Mouse (Mus musculus): ENCODE results near the gene Ak2. TPM values are rescaled to one million over a fixed set of nuclear protein-coding genes. Genes with fewer than 3 reads are reported as not detected.

Gene Ak2
- total and polyA plus RNA-seq, 2 experiments: 156 to 232 TPM

DNA sequence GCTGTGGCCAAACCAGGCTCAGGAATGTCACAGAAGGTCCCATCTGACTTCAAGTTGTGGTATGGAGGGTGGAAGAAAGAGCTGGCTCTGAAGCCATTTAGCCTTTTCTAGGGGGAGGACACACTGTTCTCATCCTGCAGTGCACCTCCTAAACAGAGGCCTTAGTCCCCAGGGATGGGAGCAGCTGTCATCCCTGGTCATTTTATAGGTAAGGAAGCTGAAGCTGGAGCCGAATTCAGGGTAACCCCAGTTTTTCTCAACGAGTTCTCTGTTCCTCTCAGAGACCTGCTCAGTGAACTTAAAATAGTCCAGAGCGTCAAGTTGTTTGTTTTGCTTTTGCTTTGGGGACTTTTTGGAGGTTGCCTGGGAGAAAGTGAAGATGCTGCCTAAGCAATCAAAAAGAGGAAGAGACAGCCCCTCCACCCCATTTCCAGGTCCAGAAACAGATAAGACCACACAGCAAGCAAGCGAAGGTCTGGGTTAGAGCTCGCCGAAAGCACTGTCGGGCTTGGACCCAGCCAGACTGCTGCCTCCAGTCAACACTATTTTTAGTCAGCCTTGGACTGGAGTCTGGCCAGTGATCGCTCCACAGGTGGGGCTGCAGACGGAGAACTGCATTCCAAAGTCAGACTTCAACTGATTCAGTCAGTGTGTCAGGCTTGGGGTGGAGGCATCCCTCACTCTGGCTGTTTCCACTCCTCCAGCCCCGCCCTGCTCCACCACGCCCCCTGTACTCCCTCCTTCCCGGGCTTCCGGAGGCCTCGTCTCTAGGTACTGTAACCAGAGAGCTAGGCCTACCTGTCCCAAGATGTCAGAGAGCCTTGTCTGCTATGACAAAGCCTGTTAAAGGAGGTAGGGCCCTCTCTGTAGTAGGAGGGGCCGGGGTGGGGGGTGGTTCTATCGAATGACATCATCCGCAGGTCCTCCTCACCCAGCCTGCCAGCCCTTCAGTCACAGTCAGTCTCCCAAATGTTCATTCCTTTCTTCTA, 41.5 kb downstream of the Ak2 start:
- Histone ChIP-seq H3K9ac (ENCODE audit: low read depth, low read length) (0 out of 2 replicates have a peak overlapping the region, but pooled peaks have one; percentile 0), H3K27me3 (ENCODE audit: control insufficient read depth, insufficient read depth, low read length) (no peaks in the 10 kb centered on the region), H3K27ac (replicated peaks; ENCODE audit: insufficient read depth, low read depth, low read length) (peak overlapping the region; percentile 69), H3K4me1 (ENCODE audit: control insufficient read depth, insufficient read depth, low read length) (peaks cover 4% of the 10 kb centered on the region; the same call in 1 of the 2 replicates), H3K79me2 (ENCODE audit: control insufficient read depth, insufficient read depth, low read length) (no peaks in the 10 kb centered on the region), H3K4me3 (ENCODE audit: insufficient read depth, low read depth, low read length) (no peak overlapping the region), H3K36me3 (ENCODE audit: control insufficient read depth, insufficient read depth, low read length) (no peaks in the 10 kb centered on the region)
- TF ChIP-seq CTCF (IDR thresholded peaks at IDR 0.05; ENCODE audit: low read depth, low read length): no peak
- TF ChIP-seq POLR2A (IDR thresholded peaks at IDR 0.05; ENCODE audit: extremely low read depth, insufficient read depth, low read length): no peak
- WGBS: 33% methylated on average over 17 of the region's 17 CpGs
- peak; percentile 43 for DNase-seq (ENCODE audit: extremely low read depth, low read depth, low spot score)

DNA sequence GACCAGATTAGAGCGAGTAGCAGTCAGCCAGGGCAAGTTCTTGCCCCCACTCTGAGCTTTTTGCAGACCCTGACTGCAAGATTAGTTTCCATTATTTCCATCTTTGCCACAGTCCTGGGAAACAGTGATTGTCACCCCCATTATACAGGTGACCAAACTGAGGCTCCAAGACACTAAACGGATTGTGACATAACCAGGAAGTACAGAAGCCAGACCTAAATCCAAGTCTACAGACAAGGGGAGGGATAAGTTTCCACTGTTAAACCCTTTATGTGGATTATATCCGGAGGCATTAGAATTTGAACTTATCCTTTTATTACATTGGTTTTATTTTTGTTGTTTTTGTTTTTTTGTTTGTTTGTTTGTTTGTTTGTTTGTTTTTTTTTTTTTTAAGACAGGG, 42.5 kb downstream of the Ak2 start:
- WGBS: 96% methylated on average over 3 of the region's 3 CpGs
- H3K4me3 ChIP-seq (ENCODE audit: insufficient read depth, low read depth, low read length): no peak overlapping the region
- no peak overlapping the region for H3K9ac ChIP-seq (ENCODE audit: low read depth, low read length)
- no peaks in the 10 kb centered on the region for H3K36me3 ChIP-seq (ENCODE audit: control insufficient read depth, insufficient read depth, low read length)
- TF ChIP-seq POLR2A (IDR thresholded peaks at IDR 0.05; ENCODE audit: extremely low read depth, insufficient read depth, low read length) (no peak), CTCF (IDR thresholded peaks at IDR 0.05; ENCODE audit: low read depth, low read length) (no peak)
- H3K79me2 ChIP-seq (ENCODE audit: control insufficient read depth, insufficient read depth, low read length): no peaks in the 10 kb centered on the region
- H3K27me3 ChIP-seq (ENCODE audit: control insufficient read depth, insufficient read depth, low read length): no peaks in the 10 kb centered on the region
- H3K4me1 ChIP-seq (ENCODE audit: control insufficient read depth, insufficient read depth, low read length): peaks cover 4% of the 10 kb centered on the region; the same call in 1 of the 2 replicates
- no peak overlapping the region for H3K27ac ChIP-seq (replicated peaks; ENCODE audit: insufficient read depth, low read depth, low read length)
- no peak for DNase-seq (ENCODE audit: extremely low read depth, low read depth, low spot score)

DNA sequence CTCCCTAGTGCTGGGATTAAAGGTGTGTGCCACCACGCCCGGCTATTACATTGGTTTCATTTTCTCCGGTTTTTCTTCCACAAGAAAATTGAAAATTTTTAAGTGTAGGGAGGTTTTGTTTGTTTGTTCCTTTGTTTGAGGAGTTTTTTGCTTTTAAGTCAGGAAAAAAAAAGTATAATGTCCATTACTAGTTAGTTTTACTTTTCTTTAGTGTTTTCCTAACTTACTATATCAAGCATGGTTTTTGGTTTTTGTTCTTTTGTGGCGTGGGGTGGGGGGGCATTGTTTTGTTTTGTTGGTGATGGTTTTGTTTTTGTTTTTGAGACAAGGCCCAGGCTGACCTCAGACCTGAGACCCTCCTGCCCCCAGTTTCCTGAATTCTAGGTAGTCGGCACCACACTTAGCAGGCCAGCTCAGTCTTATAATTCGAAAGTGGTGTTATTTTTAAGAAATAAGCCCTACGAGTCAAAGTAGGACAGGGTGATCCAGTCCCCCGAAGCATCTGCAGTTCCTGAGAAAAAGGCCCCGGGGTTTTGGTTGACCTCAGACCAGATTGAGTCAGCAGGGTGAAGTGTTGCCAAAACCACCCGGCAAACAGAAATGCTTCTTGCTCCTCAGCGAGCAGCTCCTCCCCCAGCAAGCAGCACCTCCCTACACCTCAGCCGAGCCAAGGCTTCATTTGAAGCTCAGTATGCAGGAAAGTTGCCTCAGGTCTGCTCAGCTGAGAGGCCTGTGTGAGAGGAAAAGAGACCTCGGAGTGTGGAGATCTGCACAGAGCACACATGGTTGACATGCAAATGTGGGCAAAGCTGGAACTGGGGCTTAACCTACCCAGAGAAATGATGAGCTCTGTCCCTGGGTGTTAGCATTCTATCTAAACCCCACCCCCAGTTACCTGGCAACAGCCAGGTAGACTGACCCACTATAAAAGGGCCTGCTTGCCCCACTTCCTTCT, 43.2 kb downstream of the Ak2 start:
- Histone ChIP-seq H3K4me1 (ENCODE audit: control insufficient read depth, insufficient read depth, low read length) (peaks cover 4% of the 10 kb centered on the region; the same call in 1 of the 2 replicates), H3K27ac (replicated peaks; ENCODE audit: insufficient read depth, low read depth, low read length) (peak overlapping the region; percentile 43), H3K27me3 (ENCODE audit: control insufficient read depth, insufficient read depth, low read length) (no peaks in the 10 kb centered on the region), H3K36me3 (ENCODE audit: control insufficient read depth, insufficient read depth, low read length) (no peaks in the 10 kb centered on the region), H3K9ac (ENCODE audit: low read depth, low read length) (no peak overlapping the region), H3K4me3 (ENCODE audit: insufficient read depth, low read depth, low read length) (no peak overlapping the region), H3K79me2 (ENCODE audit: control insufficient read depth, insufficient read depth, low read length) (no peaks in the 10 kb centered on the region)
- peak; percentile 69 for DNase-seq (ENCODE audit: extremely low read depth, low read depth, low spot score)
- TF ChIP-seq POLR2A (IDR thresholded peaks at IDR 0.05; ENCODE audit: extremely low read depth, insufficient read depth, low read length): no peak
- no peak for TF ChIP-seq CTCF (IDR thresholded peaks at IDR 0.05; ENCODE audit: low read depth, low read length)
- WGBS: 47% methylated on average over 13 of the region's 13 CpGs

DNA sequence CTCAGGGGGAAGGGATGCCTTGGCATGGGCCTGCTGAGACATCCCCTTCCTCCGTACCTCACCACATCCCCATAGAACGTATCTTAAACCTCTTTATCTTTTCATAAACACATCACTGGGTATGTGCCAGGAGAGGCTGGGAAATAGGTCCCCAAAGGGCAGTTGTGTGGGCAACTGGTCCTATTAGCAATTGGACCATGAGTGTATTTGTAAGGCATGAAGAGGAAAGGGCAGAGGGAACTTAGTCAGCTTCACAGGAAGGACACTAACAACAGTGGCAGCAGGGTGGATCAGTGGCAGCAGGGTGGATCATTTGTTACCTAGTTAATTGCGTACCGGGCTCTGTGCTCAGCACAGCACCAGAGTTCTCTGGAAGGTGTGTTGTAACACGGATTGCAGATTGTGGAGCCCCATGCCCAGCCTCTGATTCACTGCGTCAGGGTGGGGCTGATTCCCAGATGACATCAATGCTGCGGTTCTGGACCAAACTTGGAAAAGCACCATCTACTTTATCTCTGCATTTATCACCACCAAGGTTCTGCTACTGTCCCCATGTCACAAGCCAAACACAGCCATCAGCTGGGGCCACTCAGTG, 44.2 kb downstream of the Ak2 start:
- WGBS: 77% methylated on average over 7 of the region's 7 CpGs
- H3K79me2 ChIP-seq (ENCODE audit: control insufficient read depth, insufficient read depth, low read length): no peaks in the 10 kb centered on the region
- no peaks in the 10 kb centered on the region for H3K27me3 ChIP-seq (ENCODE audit: control insufficient read depth, insufficient read depth, low read length)
- no peak overlapping the region for H3K4me3 ChIP-seq (ENCODE audit: insufficient read depth, low read depth, low read length)
- DNase-seq (ENCODE audit: extremely low read depth, low read depth, low spot score): no peak
- H3K27ac ChIP-seq (replicated peaks; ENCODE audit: insufficient read depth, low read depth, low read length): no peak overlapping the region
- H3K4me1 ChIP-seq (ENCODE audit: control insufficient read depth, insufficient read depth, low read length): peaks cover 4% of the 10 kb centered on the region; the same call in 1 of the 2 replicates
- no peaks in the 10 kb centered on the region for H3K36me3 ChIP-seq (ENCODE audit: control insufficient read depth, insufficient read depth, low read length)
- no peak for TF ChIP-seq POLR2A (IDR thresholded peaks at IDR 0.05; ENCODE audit: extremely low read depth, insufficient read depth, low read length)
- no peak for TF ChIP-seq CTCF (IDR thresholded peaks at IDR 0.05; ENCODE audit: low read depth, low read length)
- no peak overlapping the region for H3K9ac ChIP-seq (ENCODE audit: low read depth, low read length)

DNA sequence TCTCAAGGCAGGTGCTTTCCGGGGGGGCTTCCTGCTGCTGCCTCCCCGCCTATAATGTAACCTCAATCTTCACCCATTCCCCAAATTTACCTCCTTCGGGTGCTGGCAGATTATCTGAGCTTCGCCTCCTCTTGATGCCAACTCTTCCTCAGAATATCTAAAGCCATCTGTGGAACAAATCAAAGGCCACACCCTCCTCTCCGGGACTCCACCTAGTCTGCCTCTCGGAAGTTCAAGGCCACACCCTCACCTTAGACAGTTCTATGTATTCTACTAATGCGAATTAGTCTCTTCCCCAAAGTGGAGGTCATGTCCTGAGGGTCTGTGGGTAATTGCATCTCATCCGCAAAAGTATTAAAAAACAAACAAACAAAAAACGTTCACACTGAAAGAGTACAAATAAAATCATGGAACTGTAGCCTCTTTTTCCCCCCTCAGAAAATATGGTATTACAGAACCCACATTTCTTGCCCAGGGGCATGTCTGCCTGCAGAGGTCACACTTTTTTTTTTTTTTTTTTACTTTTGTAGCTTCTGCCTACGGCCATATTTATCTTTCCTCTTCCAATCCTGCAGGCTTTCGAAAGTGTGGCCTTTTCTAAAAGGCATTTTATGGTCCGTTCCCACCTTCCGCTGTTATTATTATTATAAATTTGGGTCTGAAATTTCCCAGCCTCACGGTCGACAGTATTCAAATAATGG, 56.1 kb downstream of the Ak2 start:
- H3K27ac ChIP-seq (replicated peaks; ENCODE audit: insufficient read depth, low read depth, low read length): no peak overlapping the region
- TF ChIP-seq POLR2A (IDR thresholded peaks at IDR 0.05; ENCODE audit: extremely low read depth, insufficient read depth, low read length) (no peak), CTCF (IDR thresholded peaks at IDR 0.05; ENCODE audit: low read depth, low read length) (no peak)
- DNase-seq (ENCODE audit: extremely low read depth, low read depth, low spot score): no peak
- WGBS: 23% methylated on average over 15 of the region's 15 CpGs
- no peak overlapping the region for H3K9ac ChIP-seq (ENCODE audit: low read depth, low read length)
- H3K27me3 ChIP-seq (ENCODE audit: control insufficient read depth, insufficient read depth, low read length): peaks cover 6% of the 10 kb centered on the region; the same call in 1 of the 2 replicates
- no peak overlapping the region for H3K4me3 ChIP-seq (ENCODE audit: insufficient read depth, low read depth, low read length)
- 0 out of 2 replicates have a peak, but pooled peaks cover 6% of the 10 kb centered on the region for H3K4me1 ChIP-seq (ENCODE audit: control insufficient read depth, insufficient read depth, low read length)
- no peaks in the 10 kb centered on the region for H3K36me3 ChIP-seq (ENCODE audit: control insufficient read depth, insufficient read depth, low read length)
- no peaks in the 10 kb centered on the region for H3K79me2 ChIP-seq (ENCODE audit: control insufficient read depth, insufficient read depth, low read length)

All from liver, adult 2 months (tissue).